Mouse (Mus musculus) urinary bladder, postnatal 10 days (tissue): ENCODE results near the gene Lamtor5.

Experiments used
- DNase-seq: peaks from one replicate; pipeline ENCODE4 v3.0.0; 2022; ENCODE audit warnings: low spot score

The Lamtor5 gene

DNA sequence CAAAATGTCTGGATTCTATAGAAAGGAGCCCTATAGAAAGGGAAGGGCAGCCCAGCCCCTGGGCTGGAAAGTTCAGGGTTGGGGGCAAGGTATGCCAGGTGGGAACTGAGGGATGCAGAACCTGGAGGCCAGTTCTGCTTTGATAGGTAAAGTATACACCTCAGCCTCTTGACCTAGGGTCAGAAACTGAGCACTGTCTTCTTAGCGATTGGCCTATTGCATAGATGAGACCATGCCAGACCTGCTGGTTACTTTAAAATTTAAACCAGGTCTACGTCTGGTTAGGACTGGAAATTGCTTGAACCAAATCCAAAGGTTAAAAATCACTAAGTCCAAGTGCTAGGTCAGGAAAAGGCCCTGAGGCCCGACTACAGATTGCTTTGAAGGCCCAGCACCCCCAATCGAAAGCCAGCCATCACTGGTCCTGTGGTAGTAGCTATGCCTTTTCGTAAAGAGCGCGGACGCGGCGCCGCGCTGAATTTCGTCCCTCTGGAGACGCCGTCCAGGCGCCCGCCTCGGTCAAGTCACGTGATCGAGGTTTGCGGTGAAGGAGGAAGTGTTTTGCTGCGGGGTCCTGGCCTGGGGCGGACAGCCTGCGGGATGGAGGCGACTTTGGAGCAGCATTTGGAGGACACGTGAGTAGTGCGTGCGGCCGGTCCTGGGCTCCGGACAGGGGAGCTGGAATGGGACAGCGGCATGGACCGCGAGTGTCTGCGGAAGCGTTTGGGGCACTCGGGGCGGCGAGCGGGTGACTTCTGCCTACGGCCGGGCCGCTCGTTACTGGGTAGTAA is at the start of gene Lamtor5:
Gene Lamtor5, plus strand, starts transcription at position 380 of the 791 bp plus-strand sequence.
- DNase-seq, result peak; percentile 68

DNA sequence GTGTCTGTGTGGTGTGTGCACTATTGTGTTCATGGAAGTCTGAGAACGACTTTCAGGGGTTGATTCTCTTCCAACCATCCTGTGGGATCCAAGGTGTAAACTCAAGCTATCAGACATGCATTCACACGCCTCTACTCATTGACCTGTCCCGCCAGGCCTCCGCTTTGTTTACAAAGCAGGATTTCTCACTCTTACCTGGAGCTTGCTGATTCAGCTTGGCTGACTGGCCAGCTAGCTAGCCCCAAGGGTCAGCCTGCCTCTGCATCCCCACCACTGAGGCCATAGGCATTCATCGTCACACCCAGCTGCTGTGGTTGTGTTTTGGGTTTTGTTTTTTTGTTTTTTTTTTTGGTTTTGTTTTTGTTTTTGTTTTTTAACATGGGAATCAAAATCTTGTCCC is 49.4 kb upstream of the Lamtor5 start:
- DNase-seq, result no peak

DNA sequence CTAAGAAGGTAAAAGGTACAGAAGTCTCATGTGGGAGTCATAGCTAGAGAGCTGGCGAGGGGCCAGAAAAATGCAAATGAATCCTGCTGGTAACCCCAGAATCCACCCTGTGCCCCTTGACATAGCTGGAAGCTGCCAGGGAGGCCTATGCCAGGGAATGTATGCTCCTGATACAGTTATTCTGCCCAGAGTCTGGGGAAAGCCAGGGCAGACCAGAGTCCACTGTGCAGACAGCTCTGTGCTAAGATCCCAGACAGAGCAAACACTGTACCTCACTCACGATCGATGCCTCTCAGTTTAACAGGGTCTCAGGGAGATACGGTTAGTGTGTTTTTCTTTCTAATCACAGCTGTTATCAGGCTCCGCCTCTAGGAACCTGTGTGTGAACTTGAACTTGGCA is 48.8 kb upstream of the Lamtor5 start:
- no peak for DNase-seq

DNA sequence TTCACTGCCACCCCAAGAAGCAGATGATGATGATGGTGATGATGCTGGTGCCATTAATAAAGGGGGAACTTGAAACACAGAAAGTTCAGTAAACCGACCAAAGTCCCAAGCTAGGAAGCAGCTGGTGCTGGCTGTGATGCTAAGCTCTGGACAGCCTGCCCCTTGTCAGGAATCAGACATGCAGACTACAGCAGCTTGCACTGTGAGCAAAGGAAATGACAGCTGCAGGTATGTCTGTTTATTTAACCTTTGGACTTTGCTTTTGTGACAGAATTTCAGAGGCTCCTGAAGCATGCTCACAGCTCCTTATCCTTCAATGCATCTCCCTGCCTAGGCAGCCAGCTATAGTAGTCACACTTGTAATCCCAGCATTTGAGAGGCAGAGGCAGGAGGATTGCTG is 48.1 kb upstream of the Lamtor5 start, which contains the start of gene A630076J17Rik:
Gene A630076J17Rik, plus strand, starts transcription at position 88 of the 400 bp plus-strand sequence.
- no peak for DNase-seq

DNA sequence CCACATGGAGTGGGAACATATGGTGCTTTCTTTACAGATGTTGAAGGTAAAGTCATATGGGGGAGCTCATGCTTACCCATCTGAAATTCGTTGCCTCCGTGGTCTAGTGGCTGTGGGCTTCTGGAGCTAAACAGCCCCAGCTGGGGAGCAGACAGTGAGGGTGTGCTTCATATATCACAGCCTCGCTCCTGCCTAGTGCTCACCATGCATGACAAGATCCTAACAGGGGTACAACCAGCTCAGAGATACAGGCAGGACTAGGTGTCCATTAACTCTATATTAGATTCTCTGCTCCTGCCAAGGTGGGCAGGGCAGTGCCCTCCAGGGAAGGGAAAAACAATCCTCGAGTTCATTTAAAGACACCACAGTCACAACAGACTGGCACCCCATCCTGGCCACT is 47.5 kb upstream of the Lamtor5 start:
- no peak for DNase-seq

DNA sequence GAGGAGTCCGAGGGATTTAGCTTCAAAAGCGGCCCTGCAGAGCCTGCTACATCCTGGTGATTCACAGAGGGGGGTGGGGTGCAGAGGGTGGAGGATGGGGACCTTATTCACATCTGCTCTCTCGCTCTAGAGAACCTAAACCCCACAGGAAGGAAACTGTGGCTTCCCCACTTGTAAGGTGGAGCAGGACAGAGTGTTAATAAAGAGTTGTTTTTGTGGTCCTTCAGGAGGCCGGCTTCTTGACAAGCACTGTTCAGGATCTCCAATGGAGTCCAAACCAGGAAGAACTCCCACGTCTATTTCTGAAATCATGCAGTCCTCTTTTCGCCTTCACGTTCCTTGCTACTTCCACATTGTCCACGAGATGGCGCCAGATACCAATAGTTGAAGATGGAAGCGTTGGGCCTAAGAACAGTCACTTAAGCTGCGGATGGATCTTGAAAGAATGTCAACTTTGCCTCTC is 45.3 kb upstream of the Lamtor5 start:
- peak; percentile 52 for DNase-seq

DNA sequence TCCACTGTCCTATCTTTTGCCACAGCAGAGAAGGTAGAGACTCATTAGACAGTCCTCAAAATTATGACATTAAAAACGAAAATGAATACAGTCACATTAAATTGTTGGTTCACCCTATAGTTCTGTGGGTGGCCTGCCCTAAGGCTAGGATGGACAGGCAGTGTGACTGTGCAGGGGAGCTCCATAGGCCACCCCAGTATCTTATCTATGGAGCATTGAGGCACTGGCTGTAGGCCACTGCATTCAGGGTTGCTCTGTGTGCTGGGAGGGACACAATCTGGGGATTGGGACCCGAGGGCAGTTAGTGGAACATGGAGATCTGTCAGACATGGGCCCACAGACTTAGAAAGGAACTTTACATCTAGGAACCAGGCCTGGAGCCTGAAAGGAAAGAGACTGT is 44.7 kb upstream of the Lamtor5 start:
- no peak for DNase-seq

DNA sequence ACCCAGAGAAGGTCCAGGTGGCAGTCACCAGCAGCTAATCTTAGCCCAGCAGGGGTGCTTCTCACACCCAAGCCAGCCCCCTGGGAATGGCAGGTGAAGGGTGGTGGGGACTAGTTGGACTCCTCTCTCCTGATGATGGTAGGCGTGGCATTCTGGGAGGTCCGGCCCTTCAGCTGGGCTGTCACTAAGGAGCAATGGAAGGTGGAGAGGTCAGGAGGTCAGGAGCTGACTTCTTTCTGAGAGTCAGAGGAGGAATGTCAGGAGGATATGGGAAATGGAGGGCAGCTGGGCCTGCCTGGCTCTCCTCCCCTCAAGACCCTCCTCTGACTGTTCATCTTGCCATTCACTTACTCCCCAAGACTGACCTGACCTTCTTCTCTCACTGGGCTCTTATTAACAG is 40.6 kb upstream of the Lamtor5 start:
- no peak for DNase-seq

DNA sequence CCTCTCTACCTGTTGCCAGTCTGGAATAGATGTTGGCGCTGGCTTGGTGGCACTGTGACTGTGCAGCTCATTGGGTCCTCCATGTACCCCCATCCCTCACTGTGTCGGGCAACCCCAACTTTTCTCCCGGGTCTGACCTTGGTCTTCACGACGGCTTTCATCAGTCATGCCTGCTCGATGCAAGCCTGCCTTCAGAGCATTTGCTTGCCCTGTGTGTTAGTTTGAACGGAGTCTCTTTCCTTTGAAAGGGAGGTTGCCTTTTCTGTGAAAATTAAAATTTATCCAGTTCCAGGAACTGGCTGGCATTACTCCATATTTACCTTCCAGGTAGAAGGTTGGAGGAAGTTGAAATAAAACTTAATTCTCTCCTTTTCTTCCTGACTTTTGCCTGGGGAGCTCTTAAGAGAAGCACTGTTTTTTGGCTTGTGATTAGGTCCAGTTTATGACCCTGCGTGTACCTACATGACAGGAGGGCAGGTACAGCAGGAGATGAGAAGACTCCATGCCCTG is 40.1 kb upstream of the Lamtor5 start:
- no peak for DNase-seq

DNA sequence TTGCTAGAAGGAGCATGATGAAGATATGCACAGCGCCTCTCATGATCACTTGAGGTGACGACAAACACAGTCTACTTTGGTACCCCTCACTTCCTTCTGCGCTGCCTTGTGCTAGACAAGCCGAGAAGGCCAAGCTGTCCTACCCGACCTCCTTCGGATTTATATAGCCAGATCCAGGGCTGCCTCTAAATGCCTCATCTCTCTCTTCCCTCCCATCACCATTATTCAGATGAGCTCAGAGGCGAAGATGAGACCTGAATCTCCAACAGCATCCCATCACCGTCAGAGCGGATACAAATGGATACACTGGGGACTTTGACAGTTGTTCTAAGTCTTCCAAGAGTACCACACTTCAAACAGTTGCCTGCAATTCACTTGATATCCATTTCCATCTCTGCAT is 39.1 kb upstream of the Lamtor5 start, which contains the start of gene Prok1:
Gene Prok1, minus strand, starts transcription at position 101 of the 400 bp plus-strand sequence.
- DNase-seq, result no peak

DNA sequence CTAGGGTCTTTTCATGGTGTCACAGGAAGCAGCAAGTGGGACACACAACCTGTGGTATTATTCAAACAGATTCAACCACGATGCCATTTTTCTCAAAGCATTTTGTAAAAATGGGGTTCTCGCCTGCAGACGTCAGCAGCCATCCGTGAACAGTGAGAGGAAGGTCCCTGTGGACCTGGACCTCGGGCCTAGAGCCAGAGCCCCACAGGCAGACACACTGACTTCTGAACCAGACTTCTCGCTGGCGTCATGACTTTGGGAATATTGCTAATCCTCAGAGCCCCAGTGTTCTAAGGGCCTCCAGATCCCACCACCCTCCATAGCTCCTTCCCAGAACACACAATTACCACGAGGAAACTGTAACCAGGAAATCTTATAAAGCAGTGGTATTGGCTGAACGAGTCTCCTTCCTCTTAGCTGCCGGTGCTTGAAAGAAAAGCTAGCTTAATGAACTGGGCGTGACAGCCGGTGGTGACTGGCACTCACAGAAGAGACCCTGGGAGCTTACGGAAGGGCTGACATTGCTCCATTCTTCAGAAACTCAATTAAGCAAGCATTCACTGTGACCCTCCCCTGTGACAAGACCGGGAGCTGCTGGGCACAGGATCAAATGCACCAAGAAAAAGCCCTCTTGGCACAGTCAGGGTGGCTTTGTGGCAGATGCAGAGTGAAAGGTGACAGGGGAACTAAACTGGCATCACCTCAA is 37.1 kb upstream of the Lamtor5 start:
- DNase-seq, result no peak

DNA sequence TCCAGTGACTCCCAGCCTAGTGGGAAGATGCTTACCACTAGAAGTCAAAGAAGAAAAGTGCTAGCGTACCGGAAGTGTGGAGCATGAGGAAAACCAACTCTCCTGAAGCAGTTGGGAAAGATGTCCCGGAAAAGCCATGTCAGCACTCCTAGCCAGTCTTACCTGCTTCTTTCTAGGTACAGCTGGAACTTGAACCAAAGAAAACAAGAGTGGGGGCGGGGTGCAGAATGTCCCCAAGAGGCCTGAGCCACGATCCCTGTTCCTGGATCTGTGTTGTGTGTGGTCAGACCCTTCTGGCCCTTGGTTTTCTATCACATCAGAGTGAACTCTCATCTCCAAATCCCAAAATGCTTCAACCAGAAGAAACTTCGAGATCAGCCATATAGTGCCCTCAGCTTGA is 31.8 kb upstream of the Lamtor5 start:
- no peak for DNase-seq

DNA sequence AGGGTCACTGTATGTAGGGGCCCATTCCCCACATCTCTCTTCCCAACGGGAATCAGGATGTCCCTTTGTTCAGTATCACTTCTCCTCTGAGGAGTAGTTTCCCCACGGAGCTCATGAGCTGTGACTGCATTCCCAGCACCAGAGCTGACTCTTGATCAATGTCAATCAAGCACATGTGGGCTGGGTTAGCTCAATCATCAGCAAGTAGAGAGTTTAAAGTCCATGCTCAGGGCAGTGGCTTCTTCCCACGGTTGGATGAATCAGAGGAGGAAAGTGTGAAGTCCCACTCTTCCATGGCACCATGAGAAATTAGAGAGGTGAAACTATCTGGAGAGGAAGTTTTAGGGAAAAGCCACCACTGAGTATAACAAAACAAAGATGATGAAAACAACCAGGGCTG is 29.6 kb upstream of the Lamtor5 start:
- no peak for DNase-seq

DNA sequence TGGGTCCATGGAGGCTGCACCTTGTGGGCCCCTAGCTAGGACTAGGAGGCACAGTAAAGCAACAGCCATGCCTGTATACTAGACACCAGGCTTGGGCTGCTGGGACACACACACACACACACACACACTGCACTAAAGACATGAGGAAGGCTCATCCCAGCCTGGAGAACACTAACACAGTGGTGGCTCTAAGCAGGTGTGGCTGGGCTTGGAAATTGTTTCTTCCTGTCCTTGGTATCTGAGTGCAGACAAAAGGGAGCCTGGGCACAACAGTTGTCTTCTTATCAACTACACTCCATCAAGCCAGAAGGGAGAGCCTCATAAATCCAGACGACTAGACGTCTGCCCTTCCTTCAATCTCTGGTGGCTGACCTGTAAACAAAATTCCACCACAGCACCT is 28.3 kb upstream of the Lamtor5 start:
- no peak for DNase-seq

DNA sequence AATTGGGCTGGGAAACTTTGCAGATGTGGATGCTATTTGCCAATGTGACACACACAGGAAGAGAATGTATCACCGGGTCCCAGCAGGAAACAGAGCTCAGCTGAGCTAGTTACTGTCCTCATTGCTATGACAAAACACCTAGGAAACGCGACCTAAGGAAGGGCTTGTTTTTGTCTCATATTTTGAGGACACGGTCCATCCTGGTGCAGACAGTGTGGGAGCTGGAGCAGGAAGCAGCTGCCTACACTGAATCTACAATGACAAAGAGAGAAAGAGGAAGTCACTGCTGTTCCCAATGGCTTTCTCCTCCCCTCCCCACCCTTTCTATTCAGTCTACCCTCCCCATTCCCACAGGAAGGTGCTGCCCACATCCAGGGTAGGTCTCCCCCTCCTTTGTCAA is 26.6 kb upstream of the Lamtor5 start:
- DNase-seq, result no peak

DNA sequence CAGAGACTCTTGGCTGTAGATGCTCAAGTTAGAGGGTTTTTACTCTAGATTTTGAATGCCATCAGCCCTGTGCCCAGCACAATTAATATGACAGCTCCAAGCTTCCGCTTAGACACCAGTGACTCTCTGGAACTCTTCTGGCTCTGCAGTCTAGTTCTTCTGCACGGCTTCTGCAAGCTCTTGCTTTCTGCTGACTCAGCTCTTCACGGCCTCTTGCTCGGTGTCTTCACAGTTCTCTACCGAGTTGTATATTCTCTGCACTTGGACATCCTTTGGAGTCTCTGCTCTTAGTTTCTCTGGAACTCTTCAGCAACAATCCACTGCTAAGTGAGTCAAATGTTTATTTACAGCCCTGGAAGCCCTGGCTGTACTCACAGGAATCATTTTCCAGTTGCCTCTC is 24.7 kb upstream of the Lamtor5 start:
- no peak for DNase-seq

DNA sequence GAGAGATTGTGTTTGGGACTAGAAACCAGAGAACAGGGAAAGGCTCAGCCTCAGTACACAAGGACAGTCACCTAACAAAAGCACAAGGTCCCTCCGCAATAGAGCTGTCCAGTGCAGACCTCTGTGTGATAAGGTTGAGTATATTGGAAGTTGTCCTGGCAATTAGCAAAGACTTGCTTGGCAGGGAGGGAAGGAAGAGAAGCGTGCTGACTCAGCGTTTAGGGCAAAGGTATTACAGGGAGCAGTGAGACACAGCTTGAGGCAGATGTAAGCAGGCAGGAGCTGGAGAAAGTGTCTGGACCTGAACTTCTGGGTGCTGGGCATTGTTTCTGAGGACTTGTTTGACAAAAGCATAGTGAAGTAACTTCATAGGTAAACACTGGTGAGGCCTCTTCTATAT is 22.7 kb upstream of the Lamtor5 start:
- no peak for DNase-seq

DNA sequence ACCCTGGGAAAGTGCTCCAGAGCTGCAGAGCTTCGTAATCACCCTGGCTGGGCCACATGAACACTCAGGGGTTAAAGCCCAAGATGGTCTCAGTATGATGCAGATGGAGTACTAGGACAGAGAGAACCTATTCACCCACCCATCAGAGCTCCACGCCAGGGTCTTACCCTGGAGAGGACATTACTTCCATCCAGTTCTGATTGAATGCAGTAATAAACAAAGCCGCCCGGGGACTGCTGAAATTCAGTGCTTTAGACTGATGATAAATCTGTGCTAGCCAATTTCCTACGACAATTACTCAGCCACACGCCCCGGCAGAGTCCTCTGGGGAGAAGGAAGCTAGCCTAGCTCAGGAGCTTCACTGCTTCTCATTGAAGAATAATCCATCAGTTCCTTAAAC is 21.9 kb upstream of the Lamtor5 start:
- no peak for DNase-seq

DNA sequence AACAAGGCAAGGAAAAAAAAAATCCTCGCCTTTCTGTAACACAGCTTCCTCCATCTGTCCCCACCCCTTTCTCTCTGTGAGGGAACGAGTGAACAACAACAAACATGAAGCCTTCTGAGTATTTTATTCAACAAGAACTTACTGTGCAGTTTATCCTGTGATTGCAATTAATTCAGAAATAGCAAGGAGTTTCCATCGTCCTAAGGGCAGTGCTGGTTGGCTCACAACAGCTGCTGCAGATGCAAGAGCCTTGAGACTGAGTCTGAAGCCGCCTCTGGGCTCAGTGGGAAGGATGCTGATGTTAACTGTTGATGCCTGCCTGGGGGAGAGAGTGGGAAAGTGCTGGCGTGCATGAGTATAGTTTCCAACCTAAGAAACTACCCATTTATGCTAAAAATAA is 20.7 kb upstream of the Lamtor5 start:
- no peak for DNase-seq

DNA sequence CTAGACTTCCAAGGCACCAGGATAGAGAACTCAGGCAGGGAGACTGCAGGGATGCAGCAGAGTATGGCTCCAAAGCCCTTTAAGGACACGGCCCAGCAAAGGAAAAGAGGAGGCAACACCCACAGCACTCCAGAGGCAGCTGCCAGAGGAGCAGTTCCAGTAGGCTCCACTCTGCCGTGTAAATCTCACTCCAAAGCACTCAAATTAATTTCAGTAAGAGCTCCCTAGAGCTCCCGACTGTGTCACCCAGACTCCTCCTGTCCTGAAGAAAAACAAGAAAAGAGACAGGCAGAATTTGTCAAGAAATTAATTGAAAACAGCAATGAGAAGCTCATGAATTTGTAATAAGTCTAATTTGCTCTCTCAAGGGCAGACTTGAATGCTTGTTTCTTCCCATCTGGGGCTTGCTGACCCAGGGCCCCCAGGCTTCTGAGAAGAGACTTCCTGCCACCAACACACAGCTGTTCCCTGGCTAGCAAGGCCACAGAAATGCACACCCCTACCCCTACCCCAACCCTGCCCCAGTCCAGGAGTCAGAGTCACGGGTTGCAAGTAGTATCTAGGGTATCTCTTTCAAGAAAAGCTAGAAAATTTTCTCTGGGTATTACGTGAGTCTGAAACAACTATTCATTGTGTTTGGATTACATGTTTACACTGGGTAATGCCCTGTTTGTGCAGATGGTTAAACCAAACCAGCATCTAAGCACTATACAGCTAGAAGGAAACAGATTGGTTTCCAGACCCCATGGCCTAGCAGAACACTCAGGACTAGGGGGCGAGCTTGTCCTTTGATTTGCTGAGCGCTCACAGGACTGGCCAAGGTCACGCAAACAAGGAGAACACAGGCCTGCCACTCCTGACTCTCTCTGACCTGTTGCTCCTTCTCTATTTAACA is 17.5 kb upstream of the Lamtor5 start:
- DNase-seq, result no peak

DNA sequence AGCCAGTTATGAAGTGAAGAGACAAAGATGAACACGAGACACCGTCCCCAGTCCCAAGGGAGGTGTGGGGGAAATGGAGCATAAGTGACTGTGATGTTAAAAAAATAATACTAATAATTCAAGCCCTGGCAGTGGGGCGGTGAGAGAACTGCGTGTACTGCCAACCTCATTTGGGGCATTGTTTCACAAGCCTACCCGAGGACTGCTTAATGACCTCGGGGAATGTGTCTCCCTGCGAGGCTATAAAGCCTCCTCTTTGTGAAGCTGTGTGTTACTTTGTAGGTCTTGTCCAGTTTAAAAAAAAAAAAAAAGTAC is 16.9 kb upstream of the Lamtor5 start:
- DNase-seq, result no peak

DNA sequence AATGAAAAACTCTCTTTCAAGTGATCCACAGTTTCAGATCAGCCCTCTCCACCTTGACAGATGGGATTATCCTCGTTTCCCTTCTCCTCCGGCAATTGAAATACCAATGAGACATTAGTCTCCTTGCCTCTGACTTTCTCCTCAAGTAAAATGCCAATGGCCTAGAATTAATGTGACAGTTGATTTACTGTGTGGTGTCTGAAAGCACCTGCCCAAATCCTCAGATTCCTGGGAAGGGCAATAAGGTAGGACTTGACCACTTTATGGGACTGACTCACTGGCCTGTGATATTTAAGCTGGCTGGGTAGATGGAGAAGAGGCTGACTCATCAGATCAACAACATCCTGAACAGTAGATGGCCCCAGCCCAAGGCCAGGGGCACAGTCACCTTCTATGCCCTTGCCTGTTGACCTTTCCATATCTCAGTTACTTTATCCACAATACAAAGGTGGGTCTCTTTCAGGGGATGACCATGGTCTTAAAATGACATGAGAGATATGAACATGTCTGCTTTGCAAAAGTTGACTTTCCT is 11.8 kb upstream of the Lamtor5 start:
- no peak for DNase-seq
